Mouse (Mus musculus): ENCODE results near the gene Zfp445. TPM values are rescaled to one million over a fixed set of nuclear protein-coding genes. Genes with fewer than 3 reads are reported as not detected.

Gene Zfp445
- polyA plus RNA-seq, 1 experiment from 2014 or later: 66.0 TPM

Other genes with a start within 250 kb of the Zfp445 start
- gene Topaz1, start 118.7 kb downstream of the Zfp445 start, polyA plus RNA-seq (2014; fragmentation: Nextera tagmentation; extraction: Ambion mirVana): not detected in 2 replicates
- gene Tcaim, start 60.5 kb downstream of the Zfp445 start, polyA plus RNA-seq (2014; fragmentation: Nextera tagmentation; extraction: Ambion mirVana): 3.9 and 6.3 TPM in 2 replicates
- 0.37 TPM in 2 replicates for gene Gm35549, start 22.0 kb downstream of the Zfp445 start, polyA plus RNA-seq (2014; fragmentation: Nextera tagmentation; extraction: Ambion mirVana)
- 3.3 and 3.6 TPM in 2 replicates for gene Zkscan7, start 19.7 kb upstream of the Zfp445 start, polyA plus RNA-seq (2014; fragmentation: Nextera tagmentation; extraction: Ambion mirVana)
- 20.8 and 28.6 TPM in 2 replicates for gene Zfp105, start 57.1 kb upstream of the Zfp445 start, polyA plus RNA-seq (2014; fragmentation: Nextera tagmentation; extraction: Ambion mirVana)
- gene 1110059G10Rik, start 85.0 kb upstream of the Zfp445 start, polyA plus RNA-seq (2014; fragmentation: Nextera tagmentation; extraction: Ambion mirVana): 34.8 and 49.5 TPM in 2 replicates
- 65.5 and 80.9 TPM in 2 replicates for gene Kif15, start 85.0 kb upstream of the Zfp445 start, polyA plus RNA-seq (2014; fragmentation: Nextera tagmentation; extraction: Ambion mirVana)
- 25.5 and 26.4 TPM in 2 replicates for gene Tmem42, start 155.3 kb upstream of the Zfp445 start, polyA plus RNA-seq (2014; fragmentation: Nextera tagmentation; extraction: Ambion mirVana)
- gene Tgm4, start 168.7 kb upstream of the Zfp445 start, polyA plus RNA-seq (2014; fragmentation: Nextera tagmentation; extraction: Ambion mirVana): 0.31 TPM in 1 of 2 replicates, not detected in the other
- 46.9 and 59.6 TPM in 2 replicates for gene Zdhhc3, start 247.2 kb upstream of the Zfp445 start, polyA plus RNA-seq (2014; fragmentation: Nextera tagmentation; extraction: Ambion mirVana)
- 133 and 156 TPM in 2 replicates for gene Exosc7, start 247.2 kb upstream of the Zfp445 start, polyA plus RNA-seq (2014; fragmentation: Nextera tagmentation; extraction: Ambion mirVana)